Mouse (Mus musculus) c-Kit-positive CD71-positive TER-119-positive erythroid progenitor cells, embryonic 14.5 days (primary cell): ENCODE data around the gene Kcnmb2.

Experiments
- DNase-seq: peaks from one replicate; pipeline ENCODE4 v3.0.0-alpha.2; 2013; ENCODE audit warnings: low spot score

Gene Kcnmb2

DNA sequence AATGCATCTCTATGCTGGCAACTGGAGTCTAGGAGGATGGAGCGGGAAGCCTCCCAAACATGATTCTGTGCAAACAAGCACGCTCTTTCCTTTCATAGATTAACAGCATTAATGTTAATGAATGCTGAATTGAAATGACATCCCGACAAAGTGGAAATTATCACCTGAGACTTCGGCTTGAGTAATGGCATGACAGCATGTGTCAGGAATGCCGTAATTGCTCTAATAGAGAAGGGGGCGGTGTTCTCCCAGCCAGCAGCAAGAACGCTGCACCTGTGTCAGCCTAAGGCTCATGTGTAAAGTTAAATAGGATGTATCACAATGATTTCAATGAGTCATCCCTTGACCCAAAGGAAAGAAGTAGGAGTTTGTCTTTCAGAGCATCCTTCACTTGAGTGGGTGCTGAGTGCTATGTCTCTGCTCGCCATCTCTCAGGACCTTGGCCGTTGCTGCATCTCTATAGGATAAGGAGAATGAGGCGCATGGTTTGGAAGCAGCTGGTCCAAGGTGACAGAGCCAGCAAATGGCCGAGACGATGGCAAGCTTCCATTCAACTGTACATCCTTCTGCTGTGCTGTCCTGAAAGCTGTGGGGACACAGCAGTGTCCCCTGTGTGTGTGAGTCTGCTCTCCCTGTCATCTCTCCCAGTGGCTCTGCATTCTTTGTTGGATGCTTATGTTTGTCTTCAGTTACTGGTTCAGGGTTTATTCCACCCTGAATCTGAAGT lies 110.1 kb downstream of the Kcnmb2 start:
- no peak for DNase-seq

DNA sequence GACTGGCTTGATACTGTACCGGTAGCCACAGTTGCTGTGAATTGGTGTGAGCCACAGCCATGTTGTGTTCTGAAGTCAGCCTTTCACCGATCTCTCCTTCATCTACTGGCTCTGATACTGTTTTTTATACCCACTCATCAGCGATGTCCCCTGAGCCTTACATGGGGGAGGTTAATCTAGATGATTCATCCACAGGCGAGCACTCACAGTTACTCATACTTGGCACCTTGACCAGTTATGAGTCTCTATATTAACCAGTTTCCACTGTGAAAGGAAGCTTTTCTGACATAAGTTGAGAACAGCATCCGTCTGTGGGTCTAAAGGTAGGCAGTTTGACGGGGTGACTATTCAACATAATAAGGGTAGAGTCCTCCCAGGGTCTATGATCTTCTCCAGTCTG lies 118.7 kb downstream of the Kcnmb2 start:
- no peak for DNase-seq

- no peak for DNase-seq
Observed at GRCm38 (mm10) chr3:32029375-32030050, 127.2 kb downstream of the Kcnmb2 start.

- no peak for DNase-seq
Observed at GRCm38 (mm10) chr3:32032381-32032780, 130.1 kb downstream of the Kcnmb2 start.

GRCm38 (mm10) chr3:32043814-32044213 lies 141.5 kb downstream of the Kcnmb2 start:
- DNase-seq, result no peak

GRCm38 (mm10) chr3:32048777-32049176 lies 146.5 kb downstream of the Kcnmb2 start:
- DNase-seq, result no peak

GRCm38 (mm10) chr3:32052596-32052995 lies 150.3 kb downstream of the Kcnmb2 start:
- no peak for DNase-seq

DNA sequence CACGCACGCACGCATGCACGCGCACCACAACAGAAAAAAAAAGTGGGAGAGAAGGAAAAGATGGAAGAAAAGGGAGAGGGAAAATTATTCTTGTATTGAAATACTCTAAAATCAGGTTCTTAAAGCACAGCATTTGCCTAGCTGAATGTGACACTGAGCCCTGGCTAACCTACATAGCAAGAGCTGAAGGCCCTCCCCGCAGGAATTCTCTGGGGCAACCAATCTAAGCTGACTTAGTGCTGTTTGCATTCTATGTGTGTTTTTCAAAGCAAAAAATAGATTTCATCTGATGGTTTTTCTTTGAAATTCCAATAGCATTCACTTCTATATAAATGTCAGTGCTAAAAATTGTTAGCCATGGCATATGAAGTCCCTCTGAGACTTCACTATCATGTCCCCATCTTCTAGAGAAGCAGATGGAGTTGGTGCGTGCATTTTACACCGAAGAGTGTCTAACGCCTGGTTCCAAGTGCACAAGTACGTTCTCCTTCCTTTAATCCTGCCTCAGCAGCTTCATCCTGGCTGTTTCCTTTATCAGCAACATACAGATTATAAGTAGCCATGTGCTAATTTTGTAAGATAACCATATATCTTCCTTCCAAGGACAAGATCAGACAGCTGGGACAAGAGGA lies 151.4 kb downstream of the Kcnmb2 start:
- no peak for DNase-seq

DNA sequence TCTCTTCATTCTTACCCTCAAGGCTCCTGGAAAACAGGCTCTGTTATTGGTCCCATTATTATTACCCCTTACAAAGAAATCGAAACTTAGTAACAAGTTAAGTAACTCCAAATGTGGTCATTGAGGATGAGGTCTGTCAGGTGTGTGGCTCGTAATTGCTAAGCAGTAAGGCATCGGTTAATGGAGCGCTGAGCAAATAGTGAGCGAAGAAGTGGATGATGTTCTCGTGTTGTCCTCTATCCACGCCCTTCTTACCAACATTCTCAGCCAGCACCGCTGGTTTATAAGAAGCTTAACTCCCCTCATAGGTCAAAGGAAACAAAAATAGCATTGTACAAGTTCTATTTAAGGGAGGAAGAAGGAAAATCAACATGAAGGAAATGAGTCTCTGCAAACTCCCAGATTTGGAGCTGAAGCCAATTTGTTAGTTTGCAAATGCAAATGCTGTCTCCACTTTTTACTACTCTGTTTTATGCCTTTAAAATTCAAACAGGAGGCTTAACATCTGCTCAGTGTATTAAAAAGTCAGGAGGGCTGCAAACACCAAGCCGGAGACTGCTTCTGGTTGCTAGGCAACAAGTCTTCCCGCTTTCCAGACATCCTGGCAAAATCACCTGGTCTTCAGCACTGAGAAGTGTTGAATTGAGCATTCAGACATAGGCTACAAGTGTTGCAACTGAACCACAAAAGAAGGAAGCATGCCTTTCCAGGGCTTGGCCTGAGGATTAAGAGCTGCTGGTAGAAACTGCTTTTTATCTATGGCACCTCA lies 157.8 kb downstream of the Kcnmb2 start:
- DNase-seq, result no peak

DNA sequence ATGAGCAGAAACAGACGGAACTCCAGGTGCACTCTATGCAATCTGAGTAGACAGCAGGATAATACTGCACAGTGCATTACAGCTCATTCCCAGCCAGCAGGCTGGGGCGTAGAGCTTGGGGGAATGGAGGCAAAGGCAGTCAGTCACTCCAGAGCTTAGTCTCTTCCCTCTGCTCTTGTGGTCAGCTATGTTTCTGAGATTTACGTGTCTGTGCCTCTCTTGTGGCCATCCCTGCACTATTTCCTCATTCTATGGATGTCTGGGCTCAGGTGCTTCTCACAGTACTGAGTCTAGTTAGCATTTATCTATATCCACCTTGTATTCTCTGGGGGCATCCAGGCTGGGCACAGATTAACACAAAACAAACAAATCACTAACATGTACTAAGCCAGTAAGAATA lies 160.4 kb downstream of the Kcnmb2 start:
- DNase-seq, result no peak

DNA sequence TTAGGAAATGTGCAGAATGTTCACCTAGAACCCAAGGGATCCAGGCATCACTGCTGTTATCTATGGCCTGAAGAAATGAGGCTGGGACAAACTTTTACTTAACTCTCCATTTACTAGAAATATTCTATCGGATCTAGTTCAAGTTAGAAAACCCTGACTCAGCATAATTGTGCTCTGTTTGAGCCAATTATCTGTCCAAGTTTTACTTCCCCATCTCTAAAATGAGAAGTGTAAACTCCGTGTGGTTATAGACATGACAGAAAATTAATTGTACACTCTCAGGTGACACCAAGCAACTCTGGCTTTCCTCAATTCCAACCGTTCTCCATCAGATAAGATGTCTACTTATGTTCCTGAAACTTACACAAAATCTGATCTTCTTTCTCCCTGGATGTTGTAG lies 161.0 kb downstream of the Kcnmb2 start:
- DNase-seq, result no peak

GRCm38 (mm10) chr3:32067004-32067935 lies 165.0 kb downstream of the Kcnmb2 start:
- no peak for DNase-seq

- no peak for DNase-seq
Observed at GRCm38 (mm10) chr3:32073881-32074280, 171.6 kb downstream of the Kcnmb2 start.

DNA sequence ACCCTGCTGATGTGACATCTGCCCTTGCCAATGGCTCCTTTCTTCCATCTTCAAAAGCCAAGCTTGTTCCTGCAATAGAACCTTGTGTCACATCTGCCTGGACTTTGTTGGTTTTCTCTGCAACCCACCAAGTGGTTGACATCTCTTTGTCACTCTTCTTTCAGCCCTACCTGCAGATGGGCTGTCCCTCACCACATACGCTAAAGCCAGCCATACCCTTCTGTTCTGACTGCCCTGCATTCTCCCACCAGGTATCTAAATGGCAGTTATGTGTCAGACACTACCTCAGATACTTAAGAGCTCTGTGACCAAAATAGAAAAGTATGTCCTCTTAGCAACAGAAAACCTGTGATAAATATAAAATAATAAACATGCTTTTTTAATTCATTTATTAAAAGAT lies 186.5 kb downstream of the Kcnmb2 start:
- no peak for DNase-seq

DNA sequence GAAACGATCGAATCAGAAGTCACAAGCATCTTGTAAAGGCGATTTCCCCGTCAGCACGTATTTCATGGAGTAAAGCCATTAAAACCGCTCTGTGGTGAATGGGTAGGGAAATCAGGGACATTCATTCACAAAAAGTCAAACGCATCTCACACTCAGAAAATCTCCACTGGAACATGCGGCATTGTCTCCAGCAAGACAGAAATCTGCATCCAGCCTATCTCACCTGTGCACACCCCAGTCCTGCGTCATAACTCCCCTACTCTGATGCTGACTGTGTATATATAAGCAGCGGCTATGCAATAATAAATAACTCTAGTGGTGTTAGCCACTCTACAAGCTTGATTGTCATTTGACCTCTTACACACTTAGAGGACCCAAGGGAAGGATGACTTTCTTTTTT lies 199.1 kb downstream of the Kcnmb2 start:
- no peak for DNase-seq

DNA sequence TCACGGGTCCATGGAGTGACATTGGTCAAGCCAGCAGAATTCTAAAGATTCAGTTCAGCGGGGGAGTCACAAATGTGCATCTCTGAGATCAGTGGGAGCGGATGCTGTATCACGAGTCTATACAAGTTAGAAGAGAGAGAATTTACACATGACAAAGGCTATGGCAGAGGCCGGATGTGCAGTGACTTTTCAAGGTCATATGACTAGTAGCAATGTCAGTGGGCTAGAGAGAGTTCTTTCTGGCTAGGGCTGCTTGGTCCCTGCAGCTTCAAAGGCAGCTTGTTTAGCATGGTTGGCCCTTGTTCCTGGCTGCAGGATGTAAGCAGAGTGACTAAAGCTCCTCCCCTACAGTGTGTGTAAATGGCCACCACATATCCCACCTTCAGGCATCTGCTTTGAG lies 217.5 kb downstream of the Kcnmb2 start:
- DNase-seq, result no peak

DNA sequence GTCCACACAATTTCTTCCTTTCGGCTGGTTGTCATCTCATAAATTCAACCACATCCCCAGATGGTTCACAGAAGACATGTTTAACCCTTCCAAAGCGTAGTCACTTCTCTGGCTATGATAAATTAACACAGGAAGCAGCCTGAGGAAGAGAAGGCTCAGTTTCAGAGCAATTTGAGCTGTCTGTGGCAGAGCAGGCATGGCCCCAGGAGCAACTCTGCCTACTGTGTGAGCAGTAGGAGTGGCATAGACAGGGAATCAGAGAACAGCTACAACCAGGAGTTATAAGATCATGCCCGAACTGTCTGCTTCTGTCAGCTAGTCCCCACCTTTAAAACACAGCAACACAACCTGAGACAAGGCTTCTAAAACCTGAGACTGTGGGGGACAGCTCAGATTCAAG lies 219.4 kb downstream of the Kcnmb2 start:
- DNase-seq, result no peak

DNA sequence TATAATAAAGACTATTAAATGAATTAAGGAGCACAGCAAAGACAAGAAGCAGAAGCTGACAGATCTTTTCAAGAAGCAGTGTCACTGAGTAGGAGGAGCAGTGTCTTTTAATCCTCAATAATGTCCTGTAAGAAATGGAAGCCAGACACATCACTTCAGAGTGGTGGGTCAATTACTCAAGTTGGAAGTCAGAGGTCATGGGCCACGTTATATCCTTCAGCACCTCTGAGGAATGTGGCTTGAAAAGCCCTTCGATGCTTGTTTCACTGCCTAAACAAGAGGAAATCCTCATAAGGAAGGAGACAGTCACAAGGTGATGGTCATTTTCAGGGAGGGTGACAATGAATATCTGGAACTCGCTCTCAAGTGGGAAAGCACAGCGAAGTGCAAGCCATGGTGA lies 223.1 kb downstream of the Kcnmb2 start:
- no peak for DNase-seq

GRCm38 (mm10) chr3:32128391-32128790 lies 226.1 kb downstream of the Kcnmb2 start:
- no peak for DNase-seq

- no peak for DNase-seq
Observed at GRCm38 (mm10) chr3:32130696-32131095, 228.4 kb downstream of the Kcnmb2 start.

DNA sequence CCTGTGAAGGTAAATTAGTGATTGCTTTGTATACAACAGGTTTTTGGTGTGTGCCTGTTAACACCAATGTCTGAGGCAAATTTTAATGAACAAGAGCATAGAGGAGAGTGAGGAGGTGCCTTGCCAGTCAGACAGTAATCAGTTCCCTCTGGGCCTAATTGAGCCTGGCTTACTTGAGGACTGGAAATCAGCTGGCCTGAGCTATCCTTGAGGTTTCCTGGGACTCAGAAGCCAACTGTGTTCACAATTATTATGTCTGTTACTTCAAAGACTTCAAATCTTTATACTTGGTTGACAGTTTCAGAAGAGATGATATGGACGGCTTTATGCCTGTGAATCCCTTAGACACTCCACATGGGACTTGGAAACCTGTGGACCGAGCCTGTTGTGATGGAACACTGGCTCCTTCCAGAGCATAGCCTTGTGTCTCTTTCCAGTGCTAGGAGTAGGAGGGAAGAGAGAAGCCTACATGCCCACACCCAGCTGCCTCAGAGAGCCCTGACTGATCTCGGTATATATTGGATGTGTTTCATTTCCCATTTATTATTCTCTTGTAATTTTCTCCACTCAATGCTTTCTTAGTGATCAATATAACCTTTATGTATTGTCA lies 230.2 kb downstream of the Kcnmb2 start:
- DNase-seq, result no peak
